Mouse (Mus musculus) T-helper 1 cell (primary cell): Measurements from ENCODE around the gene Gm21616.

Experiments
- in situ Hi-C: fragments of 300-600 bp; cut with MboI, MseI; formaldehyde crosslinking; loops from one replicate; pipeline ENCODE4 v1.15.1; 2025; ENCODE audit warnings: high pct_unique_total_duplicates

The Gm21616 gene

GRCm38 (mm10) chrX:125435242-125435641, at the start of gene Gm21616:
Gene Gm21616 (plus strand): TSS chrX:125435542.
- in situ Hi-C loops, result loop anchor here (25.0 kb wide), 1 partner anchor 1223 kb away; no protein-coding TSS in a partner anchor
